Mouse (Mus musculus): ENCODE results near the gene Swi5.

Gene Swi5

DNA sequence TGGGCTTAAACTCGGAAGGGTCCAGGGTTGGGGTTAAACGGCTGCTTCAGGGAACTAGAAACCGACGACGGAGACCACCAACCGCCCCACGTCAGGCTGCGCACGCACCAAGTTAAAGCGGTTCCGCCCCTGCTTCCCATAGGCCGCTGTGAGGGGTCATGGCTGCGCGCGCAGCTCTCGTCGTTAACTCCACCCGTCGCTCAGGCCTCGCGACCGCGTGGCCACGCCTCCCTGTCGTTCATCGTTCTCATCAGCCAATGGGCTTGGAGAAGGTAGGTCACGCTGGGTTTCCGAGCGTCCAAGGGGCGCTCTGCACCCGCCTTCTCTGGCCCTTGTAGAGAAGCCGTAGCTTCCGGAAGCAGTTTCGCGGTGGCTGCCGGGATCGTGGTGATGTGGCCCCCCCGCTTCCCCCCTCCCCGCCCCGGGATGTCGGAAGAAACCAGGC lies at the start of gene Swi5:
Swi5 (minus strand) TSS at position 153 of the 445 bp plus-strand sequence.
- DNase-seq = peak; percentile 100

DNA sequence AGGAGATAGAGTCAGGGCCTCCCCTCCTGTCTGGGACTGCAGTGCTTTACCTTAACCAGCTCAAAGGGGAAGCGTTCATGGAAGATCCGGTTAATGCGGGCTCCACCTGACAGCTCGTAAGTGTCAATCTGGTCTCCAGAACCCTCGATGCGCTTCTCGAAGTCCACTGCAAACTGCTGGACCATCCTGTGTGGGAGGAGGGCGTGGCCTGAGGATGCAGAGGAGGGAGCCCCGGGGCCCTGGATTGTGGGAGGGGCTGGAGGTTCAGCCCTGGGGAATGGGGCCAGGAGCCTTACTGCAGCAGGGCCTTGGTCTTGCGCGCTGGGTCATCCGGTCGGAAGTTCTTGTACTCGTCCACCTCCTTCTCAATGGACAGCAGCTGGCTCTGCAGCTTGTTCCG lies 48.0 kb upstream of the Swi5 start:
- DNase-seq = peak in 1 of 2 experiments; percentile 4

- no peak for DNase-seq
Measured at GRCm38 (mm10) chr2:32332159-32332558, 44.3 kb upstream of the Swi5 start.

GRCm38 (mm10) chr2:32329531-32329930 lies 41.7 kb upstream of the Swi5 start:
- DNase-seq = no peak

DNA sequence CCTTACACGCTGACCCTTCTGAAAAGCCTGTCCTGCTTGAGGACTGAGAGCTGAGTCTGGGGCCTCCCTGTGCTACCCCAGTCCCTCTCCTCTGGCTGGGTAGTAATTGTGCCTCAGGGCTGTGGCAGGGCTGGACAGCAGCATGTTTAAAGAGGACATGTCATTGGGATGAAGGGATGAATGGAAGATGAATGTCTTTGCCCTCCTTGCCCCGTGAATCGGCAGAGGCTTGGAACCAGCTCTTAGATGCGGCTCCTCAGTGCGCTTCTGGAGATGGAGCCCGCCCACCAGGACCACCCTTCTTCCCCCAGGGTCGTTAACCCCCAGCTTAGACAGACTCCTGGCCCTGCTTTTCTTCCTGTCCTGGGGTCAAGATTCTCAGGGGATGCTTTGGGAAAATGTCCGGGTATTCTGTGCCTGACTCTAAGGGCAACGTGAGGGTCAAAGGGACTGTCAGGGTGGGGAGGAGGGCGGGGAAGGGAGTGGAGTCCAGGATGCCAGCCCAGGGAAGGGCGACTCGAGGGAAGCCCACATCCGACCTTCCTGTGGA lies 41.1 kb upstream of the Swi5 start:
- DNase-seq = no peak

DNA sequence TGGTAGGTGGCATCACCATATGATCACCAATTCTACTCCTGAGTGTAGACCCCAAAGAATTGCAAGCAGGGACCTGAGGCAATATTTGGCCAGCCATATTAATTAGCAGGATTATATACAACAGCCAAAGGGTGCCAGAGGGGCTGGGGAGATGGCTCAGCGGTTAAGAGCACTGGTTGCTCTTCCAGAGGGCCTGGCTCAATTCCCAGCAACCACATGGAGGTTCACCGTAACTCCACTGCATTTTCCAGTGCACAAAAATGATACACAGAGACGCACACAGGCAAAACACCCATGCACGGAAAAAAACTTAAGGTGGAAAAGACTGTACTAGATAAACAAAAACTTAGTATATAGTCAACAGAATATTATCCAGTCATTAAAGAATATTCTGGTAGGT lies 39.3 kb upstream of the Swi5 start:
- peak in 1 of 2 experiments; percentile 44 for DNase-seq

- DNase-seq = no peak
Measured at GRCm38 (mm10) chr2:32325342-32325741, 37.5 kb upstream of the Swi5 start.

- no peak for DNase-seq
Measured at GRCm38 (mm10) chr2:32324322-32324721, 36.4 kb upstream of the Swi5 start.

DNA sequence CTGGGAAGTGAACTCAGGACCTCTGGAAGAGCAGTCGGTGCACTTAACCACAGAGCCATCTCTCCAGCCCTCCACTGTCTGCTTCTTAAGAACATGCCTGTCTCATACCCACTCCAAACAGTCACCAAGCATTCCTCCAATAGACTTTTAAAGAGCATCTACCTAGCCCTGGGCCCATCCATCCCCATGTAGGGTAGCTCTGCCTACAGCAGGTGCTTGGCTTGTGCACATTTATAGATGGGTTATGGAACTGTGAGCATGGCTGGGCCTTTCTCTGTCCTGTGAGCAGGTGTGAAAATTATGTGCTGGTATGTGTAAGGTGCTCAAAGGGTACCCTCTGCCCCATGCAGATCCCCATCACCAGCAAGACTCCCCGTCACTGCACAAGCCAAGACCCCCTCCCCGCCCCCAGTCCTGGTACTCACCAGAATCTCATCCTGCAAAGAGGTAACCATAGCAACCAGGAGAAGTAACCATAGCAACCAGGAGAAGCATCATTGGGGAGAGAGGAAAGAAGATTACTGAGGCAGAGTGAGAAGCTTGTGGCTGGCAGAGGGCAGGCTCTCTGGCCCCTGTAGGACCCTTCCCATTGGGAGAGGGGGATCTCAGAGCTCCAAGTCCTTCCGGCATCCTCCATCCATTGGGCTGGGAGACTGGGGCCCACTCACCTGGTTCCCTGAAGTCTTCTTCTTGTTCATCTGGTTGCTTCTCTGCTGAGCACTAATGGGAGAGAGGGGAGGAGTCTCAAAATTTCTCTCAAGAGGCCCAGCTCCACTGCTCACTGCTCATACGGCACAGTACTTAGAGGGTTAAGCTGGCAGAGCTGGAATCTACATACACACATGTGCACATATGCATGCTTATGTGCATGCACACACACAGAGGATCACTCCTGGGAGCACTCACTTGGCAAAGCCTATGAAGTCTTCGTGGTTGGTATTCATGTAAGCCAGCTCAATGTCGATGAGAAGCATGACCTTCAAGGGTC lies 35.2 kb upstream of the Swi5 start:
- DNase-seq = no peak

DNA sequence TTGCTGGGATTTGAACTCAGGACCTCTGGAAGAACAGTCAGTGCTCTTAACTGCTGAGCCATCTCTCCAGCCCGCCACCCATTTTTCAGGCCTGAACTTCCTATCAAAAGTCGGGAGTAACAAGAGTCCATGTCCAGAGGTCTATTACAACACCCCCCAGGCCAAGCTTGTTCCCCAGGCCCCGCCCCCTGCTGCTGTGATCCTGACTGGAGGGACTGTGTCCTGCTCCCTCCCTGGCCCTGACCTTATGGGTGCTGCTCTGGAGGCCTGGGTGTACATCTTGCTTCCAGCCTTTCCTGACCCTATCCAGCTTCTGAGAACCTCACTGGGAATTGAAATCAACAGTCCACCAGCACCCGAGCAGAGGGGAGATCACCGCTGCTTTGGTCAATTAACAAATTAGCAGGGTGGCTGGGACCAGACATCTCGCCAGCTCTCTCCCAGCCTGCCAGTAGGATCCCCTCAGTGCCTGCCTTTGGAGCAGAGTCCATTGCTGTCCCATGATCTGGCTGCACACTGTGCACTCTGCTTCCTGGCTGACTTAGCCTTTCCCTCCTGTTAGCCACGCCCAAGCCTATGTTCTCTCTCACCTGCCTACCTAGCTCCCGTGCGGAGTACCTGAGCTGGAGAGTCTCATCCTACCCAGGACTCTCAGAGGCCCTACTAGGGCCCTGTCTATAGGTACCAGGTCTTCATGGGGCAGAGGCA lies 33.9 kb upstream of the Swi5 start:
- DNase-seq = peak in 1 of 2 experiments; percentile 17

DNA sequence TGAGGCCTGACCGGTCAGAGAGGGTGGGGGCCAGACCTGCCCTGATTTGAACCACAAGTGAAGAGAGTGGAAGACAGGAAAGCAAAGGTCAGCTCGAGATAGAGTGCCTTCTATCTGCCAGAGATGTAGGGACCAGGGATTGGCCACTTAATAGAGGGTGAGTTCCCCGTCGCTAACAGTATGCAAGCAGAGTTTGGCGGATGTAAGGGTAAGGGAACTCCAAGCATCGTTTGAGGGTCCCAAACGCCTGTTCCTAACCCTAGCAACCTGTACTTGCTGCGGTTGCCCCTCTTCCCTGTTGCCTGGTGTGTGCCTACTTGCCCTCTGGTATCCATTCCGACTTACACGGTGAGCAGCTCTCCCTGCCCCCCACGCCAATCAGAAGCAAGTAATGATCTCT lies 32.8 kb upstream of the Swi5 start:
- peak in 1 of 2 experiments; percentile 4 for DNase-seq

DNA sequence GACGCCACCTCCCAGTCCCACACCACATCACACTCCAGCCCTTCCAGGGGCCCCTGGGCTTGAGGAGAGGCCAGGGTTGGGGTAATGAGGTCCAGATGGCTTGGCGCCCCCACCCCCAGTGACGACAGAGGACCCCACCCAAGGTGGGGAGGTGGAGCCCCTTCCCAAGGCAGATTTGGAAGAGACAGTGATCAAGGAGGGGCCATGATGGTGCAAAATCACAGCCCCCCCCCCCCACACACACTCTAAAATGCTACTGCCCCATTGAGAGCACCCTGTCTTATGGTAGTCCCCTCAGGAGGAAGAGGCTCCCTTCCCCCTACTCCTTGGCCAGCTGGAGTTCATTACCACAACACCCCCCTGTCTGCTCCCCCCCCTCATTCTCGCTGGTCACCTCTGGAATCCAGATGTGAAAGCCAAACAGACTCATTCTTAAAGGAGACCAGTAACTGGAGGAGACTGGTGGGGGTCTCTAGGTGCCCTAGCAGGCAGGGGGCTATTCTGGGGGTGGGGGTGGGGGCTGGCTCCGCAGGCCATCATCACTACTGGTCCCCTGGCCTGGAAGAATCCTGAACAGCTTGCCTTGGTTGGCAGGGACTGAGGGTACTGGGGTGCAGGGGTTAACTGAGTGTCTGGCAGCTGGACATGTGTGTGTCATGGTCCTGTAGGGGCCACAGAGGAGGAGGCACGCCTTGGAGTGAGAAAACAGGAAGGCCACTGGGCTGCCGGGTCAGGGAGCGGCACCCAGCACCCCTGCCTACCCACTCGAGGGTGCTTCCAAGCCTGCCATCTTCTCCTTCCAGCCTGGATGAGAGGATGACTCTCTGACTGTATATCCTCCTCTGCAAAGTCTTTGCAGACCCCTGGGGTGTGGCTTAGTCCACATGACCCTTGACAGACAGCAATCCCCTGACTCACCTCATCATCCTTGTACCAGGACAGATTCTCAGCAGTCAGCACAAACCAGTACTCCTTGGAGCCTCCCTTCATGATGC lies 32.0 kb upstream of the Swi5 start:
- peak in 1 of 2 experiments; percentile 16 for DNase-seq

DNA sequence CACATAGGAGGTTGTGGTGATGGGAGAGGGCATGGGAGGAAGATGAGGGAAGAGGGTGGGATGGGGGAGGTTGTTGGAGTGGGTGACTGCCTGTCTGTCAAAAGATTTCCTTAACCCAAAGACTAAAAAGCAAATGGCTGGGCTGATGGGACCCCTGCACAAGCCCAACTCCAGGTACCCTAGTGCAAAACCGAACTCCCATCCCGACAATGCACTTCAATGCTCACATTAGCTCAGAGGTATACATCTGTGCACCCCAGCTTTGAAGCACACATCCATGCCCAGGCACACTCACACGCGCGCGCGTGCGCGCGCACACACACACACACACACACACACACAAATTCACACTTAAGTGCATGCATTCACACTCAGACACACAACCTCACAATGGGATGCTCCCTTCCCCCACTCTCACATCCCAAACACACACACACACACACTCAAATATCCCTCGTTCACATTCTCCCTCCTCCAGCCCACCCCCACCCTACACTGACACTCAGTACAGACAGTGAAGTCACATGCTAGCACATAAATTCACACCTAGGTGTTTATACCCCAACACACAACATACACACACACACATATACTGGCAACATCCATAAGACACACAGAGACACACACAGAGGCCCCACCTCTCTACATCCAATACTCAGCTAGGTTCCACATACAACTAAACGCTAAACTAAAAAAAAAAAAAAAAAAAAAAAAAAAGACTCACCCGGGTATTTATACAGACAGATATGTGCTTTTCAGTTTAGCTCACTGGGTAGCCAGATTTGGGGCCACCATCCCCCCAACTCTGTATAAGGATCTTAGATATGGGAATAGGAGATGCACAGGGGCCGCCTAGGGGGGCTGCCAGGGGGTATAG lies 31.1 kb upstream of the Swi5 start:
- DNase-seq = peak in 1 of 2 experiments; percentile 4

GRCm38 (mm10) chr2:32317791-32318417 lies 30.0 kb upstream of the Swi5 start:
- peak in 1 of 2 experiments; percentile 22 for DNase-seq

GRCm38 (mm10) chr2:32316887-32317656 lies 29.2 kb upstream of the Swi5 start:
- peak in 1 of 2 experiments; percentile 42 for DNase-seq

DNA sequence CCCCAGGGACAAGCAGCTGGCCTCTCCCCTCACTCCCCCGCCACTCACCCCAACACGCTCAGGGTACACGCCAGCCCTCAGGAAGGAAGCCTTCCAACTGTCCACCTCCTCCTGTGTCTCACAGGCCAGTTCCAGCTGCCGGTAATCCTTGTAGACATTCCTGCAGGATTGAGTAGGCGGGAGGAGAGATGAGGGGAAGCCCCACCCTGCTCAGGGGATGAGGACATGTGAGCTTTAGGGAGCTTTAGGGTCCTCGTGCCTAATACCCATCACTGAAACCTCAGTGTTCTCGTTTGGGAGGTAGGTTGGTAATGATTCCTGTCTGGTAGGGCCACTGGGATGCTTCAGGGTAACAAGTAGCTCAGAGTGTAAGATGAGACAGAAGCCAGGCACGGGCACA lies 27.9 kb upstream of the Swi5 start:
- DNase-seq = peak in 1 of 2 experiments; percentile 6

- DNase-seq = peak in 1 of 2 experiments; percentile 4
Measured at GRCm38 (mm10) chr2:32314831-32315230, 27.0 kb upstream of the Swi5 start.

DNA sequence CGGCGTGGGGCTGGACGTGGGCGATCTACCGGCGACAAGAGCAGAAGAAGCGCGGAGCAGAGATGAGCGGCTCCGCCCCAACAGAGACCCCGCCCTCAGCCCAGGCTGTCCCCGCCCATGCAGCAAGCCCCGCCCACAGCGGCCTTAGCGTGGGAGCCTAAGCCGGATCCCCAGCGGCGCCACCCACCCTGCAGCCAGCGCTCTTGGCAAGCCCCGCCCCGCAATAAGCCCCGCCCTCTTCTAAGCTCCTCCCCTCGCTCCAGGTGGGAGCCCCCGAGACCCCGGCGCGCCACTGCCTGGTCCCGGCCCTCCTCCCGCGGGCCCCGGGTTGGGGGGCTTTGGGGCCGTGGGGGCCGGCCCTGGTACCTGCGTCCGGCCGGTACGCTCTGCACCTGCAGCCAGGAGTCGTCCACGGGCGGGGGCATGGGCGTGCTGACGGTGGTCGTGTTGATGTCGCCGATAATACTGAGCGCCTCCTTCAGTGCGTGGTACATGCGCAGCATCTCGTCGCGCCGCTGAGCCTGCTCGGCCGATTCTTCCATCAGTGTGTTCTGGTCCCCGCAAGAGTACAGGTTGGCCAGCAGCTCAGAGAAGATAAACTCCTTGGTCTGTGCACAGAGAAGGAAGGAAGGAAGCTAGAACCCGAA lies 24.6 kb upstream of the Swi5 start:
- DNase-seq = peak; percentile 89 to 92
